Mouse (Mus musculus): ENCODE measurements around the gene Adam30. TPM values are rescaled to one million over a fixed set of nuclear protein-coding genes. Genes with fewer than 3 reads are reported as not detected.

The Adam30 gene
- polyA plus RNA-seq, 1 experiment from 2014 or later = not detected

GRCm38 (mm10) chr3:98197711-98198532 lies 37.5 kb downstream of the Adam30 start:
- Histone ChIP-seq H3K9me3 (no peaks in the 10 kb centered on the region), H3K27me3 (no peaks in the 10 kb centered on the region), H3K4me3 (replicated peaks) (no peak overlapping the region), H3K27ac (no peak overlapping the region), H3K9ac (replicated peaks) (no peak overlapping the region), H3K4me1 (replicated peaks) (peaks cover 5% of the 10 kb centered on the region; the same call in 1 of the 2 replicates), H3K36me3 (no peaks in the 10 kb centered on the region), H3K4me2 (replicated peaks) (no peak overlapping the region)
- 4% methylated on average over 9 of the region's 9 CpGs for WGBS
- peak; percentile 45; the same call in 1 of the 2 replicates for ATAC-seq

GRCm38 (mm10) chr3:98199747-98200146 lies 39.3 kb downstream of the Adam30 start:
- H3K9ac ChIP-seq (replicated peaks) = no peak overlapping the region
- no peak overlapping the region for H3K4me2 ChIP-seq (replicated peaks)
- H3K36me3 ChIP-seq = no peaks in the 10 kb centered on the region
- H3K4me1 ChIP-seq (replicated peaks) = peaks cover 5% of the 10 kb centered on the region; the same call in 1 of the 2 replicates
- no peak overlapping the region for H3K4me3 ChIP-seq (replicated peaks)
- H3K9me3 ChIP-seq = no peaks in the 10 kb centered on the region
- no peak overlapping the region for H3K27ac ChIP-seq
- no peak for ATAC-seq
- 62% methylated on average over 5 of the region's 5 CpGs for WGBS
- no peaks in the 10 kb centered on the region for H3K27me3 ChIP-seq

GRCm38 (mm10) chr3:98203282-98203681 lies 42.9 kb downstream of the Adam30 start:
- no peak overlapping the region for H3K9ac ChIP-seq (replicated peaks)
- H3K4me1 ChIP-seq (replicated peaks) = no peaks in the 10 kb centered on the region
- H3K4me2 ChIP-seq (replicated peaks) = no peak overlapping the region
- 77% methylated on average over 5 of the region's 5 CpGs for WGBS
- no peaks in the 10 kb centered on the region for H3K27me3 ChIP-seq
- no peak overlapping the region for H3K27ac ChIP-seq
- no peaks in the 10 kb centered on the region for H3K9me3 ChIP-seq
- no peaks in the 10 kb centered on the region for H3K36me3 ChIP-seq
- no peak for ATAC-seq
- no peak overlapping the region for H3K4me3 ChIP-seq (replicated peaks)

- 0 out of 2 replicates have a peak, but pooled peaks cover 9% of the 10 kb centered on the region for H3K4me1 ChIP-seq (replicated peaks)
- H3K27ac ChIP-seq = no peak overlapping the region
- no peaks in the 10 kb centered on the region for H3K36me3 ChIP-seq
- no peaks in the 10 kb centered on the region for H3K9me3 ChIP-seq
- H3K27me3 ChIP-seq = no peaks in the 10 kb centered on the region
- ATAC-seq = no peak
- no peak overlapping the region for H3K4me3 ChIP-seq (replicated peaks)
- no peak overlapping the region for H3K4me2 ChIP-seq (replicated peaks)
- no peak overlapping the region for H3K9ac ChIP-seq (replicated peaks)
- WGBS = 76% methylated on average over 3 of the region's 3 CpGs
Observed at GRCm38 (mm10) chr3:98206977-98207376, 46.5 kb downstream of the Adam30 start.

- H3K36me3 ChIP-seq = no peaks in the 10 kb centered on the region
- WGBS = 85% methylated on average over 4 of the region's 4 CpGs
- no peaks in the 10 kb centered on the region for H3K27me3 ChIP-seq
- no peak overlapping the region for H3K9ac ChIP-seq (replicated peaks)
- no peak for ATAC-seq
- 0 out of 2 replicates have a peak, but pooled peaks cover 9% of the 10 kb centered on the region for H3K4me1 ChIP-seq (replicated peaks)
- no peak overlapping the region for H3K4me3 ChIP-seq (replicated peaks)
- H3K4me2 ChIP-seq (replicated peaks) = no peak overlapping the region
- no peak overlapping the region for H3K27ac ChIP-seq
- H3K9me3 ChIP-seq = no peaks in the 10 kb centered on the region
Observed at GRCm38 (mm10) chr3:98209161-98209560, 48.7 kb downstream of the Adam30 start.

- Histone ChIP-seq H3K4me3 (replicated peaks) (no peak overlapping the region), H3K9me3 (no peaks in the 10 kb centered on the region), H3K27ac (peak overlapping the region; percentile 44; the same call in 1 of the 2 replicates), H3K36me3 (no peaks in the 10 kb centered on the region), H3K4me1 (replicated peaks) (0 out of 2 replicates have a peak, but pooled peaks cover 9% of the 10 kb centered on the region), H3K4me2 (replicated peaks) (no peak overlapping the region), H3K9ac (replicated peaks) (no peak overlapping the region), H3K27me3 (no peaks in the 10 kb centered on the region)
- WGBS = 78% methylated on average over 10 of the region's 10 CpGs
- no peak for ATAC-seq
Observed at GRCm38 (mm10) chr3:98210860-98211259, 50.4 kb downstream of the Adam30 start.

- H3K27ac ChIP-seq = peak overlapping the region; percentile 44
- peak; percentile 58; the same call in 1 of the 2 replicates for ATAC-seq
- no peaks in the 10 kb centered on the region for H3K9me3 ChIP-seq
- H3K36me3 ChIP-seq = no peaks in the 10 kb centered on the region
- no peak overlapping the region for H3K9ac ChIP-seq (replicated peaks)
- 70% methylated on average over 7 of the region's 7 CpGs for WGBS
- H3K4me2 ChIP-seq (replicated peaks) = no peak overlapping the region
- H3K27me3 ChIP-seq = no peaks in the 10 kb centered on the region
- H3K4me1 ChIP-seq (replicated peaks) = 0 out of 2 replicates have a peak, but pooled peaks cover 9% of the 10 kb centered on the region
- no peak overlapping the region for H3K4me3 ChIP-seq (replicated peaks)
Observed at GRCm38 (mm10) chr3:98211301-98212081, 51.1 kb downstream of the Adam30 start.

Other genes starting within 250 kb of the Adam30 start
- gene Notch2, start 147.1 kb upstream of the Adam30 start, polyA plus RNA-seq (2015; fragmentation: Nextera tagmentation; extraction: Ambion mirVana) = 9.0 and 10.0 TPM in 2 replicates
- gene Reg4, start 61.5 kb downstream of the Adam30 start, polyA plus RNA-seq (2015; fragmentation: Nextera tagmentation; extraction: Ambion mirVana) = not detected in 2 replicates
- 8.1 and 9.6 TPM in 2 replicates for gene Hmgcs2, start 119.8 kb downstream of the Adam30 start, polyA plus RNA-seq (2015; fragmentation: Nextera tagmentation; extraction: Ambion mirVana)
- gene Phgdh, start 179.4 kb downstream of the Adam30 start, polyA plus RNA-seq (2015; fragmentation: Nextera tagmentation; extraction: Ambion mirVana) = 170 and 190 TPM in 2 replicates
- gene Zfp697, start 221.8 kb downstream of the Adam30 start, polyA plus RNA-seq (2015; fragmentation: Nextera tagmentation; extraction: Ambion mirVana) = 15.4 and 15.7 TPM in 2 replicates

All from midbrain, embryonic 13.5 days (tissue).